Mouse (Mus musculus): ENCODE measurements around the gene Psmd1.

- TF ChIP-seq MAX (IDR thresholded peaks at IDR 0.05; ENCODE audit: low read length), result no peak
- TF ChIP-seq POLR2AphosphoS5 (IDR thresholded peaks at IDR 0.05; ENCODE audit: borderline replicate concordance, low read depth, low read length), result no peak
- TF ChIP-seq HCFC1 (IDR thresholded peaks at IDR 0.05; ENCODE audit: low read depth, low read length), result no peak
- no peak for TF ChIP-seq POLR2A (IDR thresholded peaks at IDR 0.05; ENCODE audit: control insufficient read depth in 1 of 2, insufficient read depth in 1 of 2, low read depth in 1 of 2, low read length in 2 of 2, poor library complexity in 1 of 2)
- TF ChIP-seq USF2 (IDR thresholded peaks at IDR 0.05; ENCODE audit: borderline replicate concordance in 1 of 2, insufficient read depth in 1 of 2, low read depth in 1 of 2, low read length in 2 of 2), result no peak
- no peak for TF ChIP-seq BHLHE40 (IDR thresholded peaks at IDR 0.05; ENCODE audit: borderline replicate concordance, low read depth, low read length)
- no peak for TF ChIP-seq GATA1 (IDR thresholded peaks at IDR 0.05; ENCODE audit: low read depth, low read length)
- TF ChIP-seq RAD21 (IDR thresholded peaks at IDR 0.05; ENCODE audit: low read depth, low read length), result no peak
- TF ChIP-seq CTCF (IDR thresholded peaks at IDR 0.05 in 2 of 3, conservative IDR thresholded peaks at IDR 0.05 in 1 of 3; ENCODE audit: control insufficient read depth in 1 of 3, insufficient read depth in 1 of 3, low read depth in 2 of 3, low read length in 3 of 3, poor library complexity in 1 of 3, severe bottlenecking in 1 of 3), result no peak
- no peak for TF ChIP-seq RCOR1 (IDR thresholded peaks at IDR 0.05; ENCODE audit: low read depth, low read length)
Observed at GRCm38 (mm10) chr1:86048744-86049143, 15.4 kb upstream of the Psmd1 start.
